Mouse (Mus musculus): Measurements from ENCODE around the gene Trim17. TPM values are rescaled to one million over a fixed set of nuclear protein-coding genes. Genes with fewer than 3 reads are reported as not detected.
A peak's percentile ranks its signal among the peaks of the same experiment; 100 is the strongest.

Gene Trim17
- polyA plus RNA-seq, 1 experiment from 2014 or later: 0.14 TPM

DNA sequence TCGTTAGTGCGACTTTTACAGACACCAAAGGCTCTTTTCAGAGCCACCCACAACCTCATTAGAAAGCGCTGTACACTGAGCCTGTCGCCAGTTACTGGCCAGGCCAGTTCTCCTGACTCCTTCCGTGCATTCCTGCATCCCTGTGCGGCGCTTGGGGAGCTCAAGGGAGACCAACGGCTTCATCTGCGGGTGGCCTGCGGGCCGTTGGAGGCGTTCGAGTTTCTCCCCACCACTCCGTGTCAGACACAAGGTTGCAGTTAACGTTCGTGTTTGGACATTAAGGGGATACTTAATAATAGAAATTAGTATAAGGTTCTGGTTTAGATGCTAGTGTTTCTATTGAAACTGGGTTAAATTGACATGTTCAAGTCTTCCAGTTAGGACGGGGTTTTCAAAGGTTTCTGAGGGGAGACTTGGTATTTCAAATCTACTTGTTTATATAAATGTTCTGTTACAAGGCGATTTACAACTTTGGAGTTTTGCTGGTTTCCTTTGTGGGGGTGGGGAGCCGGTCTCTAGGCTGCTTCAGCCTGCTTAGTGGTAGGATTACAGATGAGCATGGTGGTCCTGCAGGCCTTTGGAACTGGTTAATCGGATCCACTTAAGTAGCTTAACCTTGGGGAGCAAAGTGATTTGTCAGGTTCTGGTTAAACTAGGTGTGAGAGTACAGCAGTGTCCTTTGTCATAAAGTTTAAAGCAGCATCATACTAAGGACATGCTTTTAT, 820 bp downstream of the Trim17 start:
- no peak for TF ChIP-seq CTCF (IDR thresholded peaks at IDR 0.05; ENCODE audit: low read depth)
- 0% methylated on average over 20 of the region's 20 CpGs for WGBS
- Histone ChIP-seq H3K36me3 (ENCODE audit: insufficient read depth) (peaks cover 8% of the 10 kb centered on the region; the same call in 1 of the 2 replicates), H3K4me1 (ENCODE audit: insufficient read depth) (peaks cover 5% of the 10 kb centered on the region; the same call in 1 of the 2 replicates), H3K9ac (peak overlapping the region; percentile 87), H3K4me2 (peak overlapping the region; percentile 85), H3K9me3 (ENCODE audit: low read depth, low read length) (no peaks in the 10 kb centered on the region), H3K4me3 (ENCODE audit: low read depth, low read length) (peak overlapping the region; percentile 53), H3K27ac (ENCODE audit: low read depth) (peak overlapping the region; percentile 100), H3K27me3 (ENCODE audit: insufficient read depth, low read length) (peaks cover 14% of the 10 kb centered on the region)
- ATAC-seq (ENCODE audit: insufficient read depth) (no peak; the same call in 1 of the 2 replicates), DNase-seq (peak; percentile 65)

DNA sequence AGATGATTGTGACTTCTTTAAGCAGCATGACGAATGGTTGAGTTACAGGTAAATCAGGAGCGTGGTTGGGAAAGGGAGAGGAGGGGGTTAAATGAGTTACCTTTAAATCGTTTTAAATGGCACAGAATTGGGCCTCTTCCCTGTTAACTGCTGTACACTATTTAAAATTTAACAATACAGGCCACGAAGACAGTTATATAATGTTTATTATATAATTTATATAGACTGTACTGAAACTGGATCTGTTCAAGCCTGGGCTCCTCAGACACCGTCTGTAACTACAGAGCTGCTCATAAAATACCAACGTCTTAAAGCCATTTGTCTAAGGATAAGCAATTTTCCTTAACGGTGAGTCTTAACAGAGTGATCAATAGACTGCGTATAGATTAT, 1.4 kb downstream of the Trim17 start:
- WGBS: 17% methylated on average over 8 of the region's 8 CpGs
- no peak for ATAC-seq (ENCODE audit: insufficient read depth)

DNA sequence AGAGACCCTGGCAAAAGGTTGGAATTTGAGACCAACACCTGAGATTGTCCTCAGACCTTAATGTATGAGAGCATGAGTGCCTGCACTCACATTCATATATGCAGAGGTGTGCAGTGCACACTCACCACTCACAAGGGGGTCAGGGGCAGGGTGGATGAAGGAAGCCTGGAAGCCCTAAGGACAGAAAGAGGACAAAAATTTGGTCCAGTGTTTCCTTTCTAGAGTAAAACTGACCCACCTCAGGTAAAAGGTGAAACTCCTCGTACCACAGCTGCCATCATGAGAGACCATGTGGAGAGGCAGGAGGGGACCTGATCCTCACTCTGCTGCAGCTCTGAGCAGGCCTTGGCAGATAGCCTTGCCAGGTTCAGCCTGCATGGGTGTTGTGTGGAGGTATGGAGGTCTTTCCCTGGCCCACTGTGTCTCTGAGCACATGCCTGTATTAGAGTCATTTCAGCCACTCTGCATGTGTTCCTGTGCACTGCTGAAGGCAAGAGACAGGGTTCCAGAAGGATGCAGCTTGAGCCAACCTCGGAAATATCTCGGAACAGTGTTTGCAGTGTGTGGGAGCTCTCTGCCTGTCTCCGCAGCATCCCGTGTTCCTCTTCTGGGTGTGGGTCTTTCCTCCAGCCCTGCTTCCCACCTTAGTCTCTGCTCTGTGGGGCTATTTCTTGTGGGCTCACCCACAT, 2.9 kb downstream of the Trim17 start:
- ATAC-seq (ENCODE audit: insufficient read depth) (no peak), DNase-seq (no peak)
- Histone ChIP-seq H3K4me2 (peak overlapping the region; percentile 85; the same call in 1 of the 2 replicates), H3K9ac (no peak overlapping the region), H3K4me3 (ENCODE audit: low read depth, low read length) (no peak overlapping the region), H3K27ac (ENCODE audit: low read depth) (no peak overlapping the region), H3K9me3 (ENCODE audit: low read depth, low read length) (peaks cover 5% of the 10 kb centered on the region; the same call in 1 of the 2 replicates), H3K4me1 (ENCODE audit: insufficient read depth) (peaks cover 5% of the 10 kb centered on the region; the same call in 1 of the 2 replicates), H3K36me3 (ENCODE audit: insufficient read depth) (peaks cover 8% of the 10 kb centered on the region; the same call in 1 of the 2 replicates), H3K27me3 (ENCODE audit: insufficient read depth, low read length) (peaks cover 14% of the 10 kb centered on the region)
- WGBS: 87% methylated on average over 5 of the region's 5 CpGs
- no peak for TF ChIP-seq CTCF (IDR thresholded peaks at IDR 0.05; ENCODE audit: low read depth)

More for the DNA sequence above, 1.4 kb downstream of the Trim17 start:
- H3K4me2 ChIP-seq: peak overlapping the region; percentile 85
- TF ChIP-seq CTCF (IDR thresholded peaks at IDR 0.05; ENCODE audit: low read depth): no peak
- H3K27ac ChIP-seq (ENCODE audit: low read depth): peak overlapping the region; percentile 100
- H3K4me1 ChIP-seq (ENCODE audit: insufficient read depth): peaks cover 5% of the 10 kb centered on the region; the same call in 1 of the 2 replicates
- H3K4me3 ChIP-seq (ENCODE audit: low read depth, low read length): peak overlapping the region; percentile 53
- peaks cover 8% of the 10 kb centered on the region for H3K27me3 ChIP-seq (ENCODE audit: insufficient read depth, low read length)
- H3K9me3 ChIP-seq (ENCODE audit: low read depth, low read length): no peaks in the 10 kb centered on the region
- DNase-seq: no peak
- H3K9ac ChIP-seq: peak overlapping the region; percentile 87
- peaks cover 8% of the 10 kb centered on the region; the same call in 1 of the 2 replicates for H3K36me3 ChIP-seq (ENCODE audit: insufficient read depth)

DNA sequence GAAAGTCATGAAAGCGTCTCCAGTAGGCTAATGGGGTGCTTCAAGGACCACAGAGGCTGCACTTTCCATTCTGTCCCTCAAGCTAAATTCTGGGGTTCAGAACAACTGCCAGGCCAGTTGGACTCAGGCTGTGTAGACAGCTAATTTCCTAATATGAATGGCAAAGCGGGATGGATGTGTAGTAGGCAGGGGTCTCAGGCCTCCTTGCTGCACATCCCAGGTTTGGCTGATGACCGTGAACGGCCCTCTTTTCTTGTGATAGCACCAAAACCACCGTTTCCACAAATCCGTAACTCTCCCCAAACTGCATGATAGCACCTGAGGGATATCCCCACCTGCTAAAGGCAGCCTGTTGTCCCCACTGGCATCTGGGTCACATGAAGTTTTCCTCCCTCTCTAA, 4.1 kb downstream of the Trim17 start:
- no peak overlapping the region for H3K4me2 ChIP-seq
- peaks cover 5% of the 10 kb centered on the region; the same call in 1 of the 2 replicates for H3K9me3 ChIP-seq (ENCODE audit: low read depth, low read length)
- no peak for ATAC-seq (ENCODE audit: insufficient read depth)
- TF ChIP-seq CTCF (IDR thresholded peaks at IDR 0.05; ENCODE audit: low read depth): no peak
- peaks cover 5% of the 10 kb centered on the region; the same call in 1 of the 2 replicates for H3K4me1 ChIP-seq (ENCODE audit: insufficient read depth)
- 86% methylated on average over 6 of the region's 6 CpGs for WGBS
- DNase-seq: no peak
- H3K27me3 ChIP-seq (ENCODE audit: insufficient read depth, low read length): peaks cover 20% of the 10 kb centered on the region
- no peak overlapping the region for H3K9ac ChIP-seq
- H3K36me3 ChIP-seq (ENCODE audit: insufficient read depth): peaks cover 8% of the 10 kb centered on the region; the same call in 1 of the 2 replicates
- H3K4me3 ChIP-seq (ENCODE audit: low read depth, low read length): no peak overlapping the region
- no peak overlapping the region for H3K27ac ChIP-seq (ENCODE audit: low read depth)

DNA sequence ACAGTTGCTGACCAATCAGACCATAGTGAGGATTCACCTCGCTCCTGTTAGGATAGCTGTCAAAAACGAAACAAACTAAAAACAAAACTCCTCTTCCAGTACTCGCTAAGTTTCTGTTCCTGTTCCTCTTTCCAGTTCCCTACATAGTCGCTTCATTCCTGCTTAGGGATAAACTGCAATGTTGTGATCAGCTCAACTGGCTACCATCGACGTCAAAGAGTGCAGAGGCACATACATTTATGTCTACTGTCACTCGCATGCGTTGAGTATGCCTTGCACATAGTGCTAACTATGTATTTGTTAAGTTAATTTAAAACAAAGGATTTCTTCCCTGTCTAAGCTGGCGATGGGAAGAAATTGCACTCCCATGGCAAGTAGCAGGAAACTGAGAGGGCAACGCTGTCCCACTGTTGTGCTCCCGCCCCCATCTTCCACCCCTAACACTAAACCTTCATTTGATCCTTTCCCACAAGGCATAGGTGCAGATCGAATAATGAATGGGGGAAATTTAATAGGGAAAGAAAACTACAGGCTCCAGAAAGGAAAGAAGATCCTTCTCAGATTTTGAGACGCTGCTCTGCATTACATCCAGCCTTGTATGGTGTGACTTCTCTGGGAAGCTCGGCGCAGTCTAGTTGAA, 4.8 kb downstream of the Trim17 start:
- Histone ChIP-seq H3K9ac (peak overlapping the region; percentile 41), H3K4me2 (peak overlapping the region; percentile 82), H3K27me3 (ENCODE audit: insufficient read depth, low read length) (peaks cover 24% of the 10 kb centered on the region), H3K4me3 (ENCODE audit: low read depth, low read length) (peak overlapping the region; percentile 45), H3K36me3 (ENCODE audit: insufficient read depth) (peaks cover 8% of the 10 kb centered on the region; the same call in 1 of the 2 replicates), H3K4me1 (ENCODE audit: insufficient read depth) (peaks cover 5% of the 10 kb centered on the region; the same call in 1 of the 2 replicates), H3K27ac (ENCODE audit: low read depth) (no peak overlapping the region), H3K9me3 (ENCODE audit: low read depth, low read length) (peaks cover 5% of the 10 kb centered on the region; the same call in 1 of the 2 replicates)
- DNase-seq: no peak
- 31% methylated on average over 15 of the region's 15 CpGs for WGBS
- TF ChIP-seq CTCF (IDR thresholded peaks at IDR 0.05; ENCODE audit: low read depth): no peak
- ATAC-seq (ENCODE audit: insufficient read depth): no peak

DNA sequence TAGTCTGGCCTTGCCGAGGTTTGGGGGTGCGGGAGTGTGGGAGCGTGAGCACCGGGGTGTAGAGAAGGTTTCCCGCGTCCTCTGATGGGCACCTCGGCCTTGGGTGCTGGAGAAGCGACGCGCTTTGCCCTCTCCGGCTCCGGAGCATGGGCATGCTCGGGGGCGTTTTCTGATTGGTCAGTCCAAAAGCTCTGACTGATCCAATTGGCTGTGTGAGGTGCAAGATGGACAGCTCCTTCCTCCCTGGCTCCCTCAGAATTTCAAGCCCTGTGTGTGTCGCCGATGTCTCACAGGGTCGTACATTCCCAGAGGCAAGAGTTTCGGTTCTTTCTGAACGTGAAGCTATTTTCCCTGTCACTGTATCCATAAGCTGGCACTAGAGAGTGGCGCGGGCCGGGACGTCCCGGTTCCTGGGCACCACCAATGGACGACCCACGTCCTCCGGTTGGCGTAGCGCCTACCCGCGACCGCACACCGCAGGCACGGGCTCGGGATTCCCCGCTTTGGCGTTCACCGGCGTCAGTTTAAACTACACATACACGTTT, 5.5 kb downstream of the Trim17 start:
- Histone ChIP-seq H3K9ac (peak overlapping the region; percentile 41), H3K27me3 (ENCODE audit: insufficient read depth, low read length) (peaks cover 24% of the 10 kb centered on the region), H3K9me3 (ENCODE audit: low read depth, low read length) (peaks cover 5% of the 10 kb centered on the region; the same call in 1 of the 2 replicates), H3K4me2 (peak overlapping the region; percentile 82), H3K27ac (ENCODE audit: low read depth) (no peak overlapping the region), H3K4me1 (ENCODE audit: insufficient read depth) (peaks cover 5% of the 10 kb centered on the region; the same call in 1 of the 2 replicates), H3K36me3 (ENCODE audit: insufficient read depth) (peaks cover 8% of the 10 kb centered on the region; the same call in 1 of the 2 replicates), H3K4me3 (ENCODE audit: low read depth, low read length) (peak overlapping the region; percentile 45)
- DNase-seq (peak; percentile 91), ATAC-seq (ENCODE audit: insufficient read depth) (peak; percentile 84)
- 5% methylated on average over 40 of the region's 40 CpGs for whole genome bisulfite sequencing
- TF ChIP-seq CTCF (IDR thresholded peaks at IDR 0.05; ENCODE audit: low read depth): peak; percentile 52

All from lung, embryonic 14.5 days (tissue).